Mouse (Mus musculus) liver, embryonic 16.5 days (tissue): Measurements from ENCODE around the gene Ky. TPM values are rescaled to one million over a fixed set of nuclear protein-coding genes. Genes with fewer than 3 reads are reported as not detected.

Experiments
- ATAC-seq: fragments of 200-750 bp; cut with Nextera tagmentation; 2 replicates; pipeline ENCODE4 v1.8.0; 2017; ENCODE audit warnings: low read depth, mild to moderate bottlenecking, moderate number of reproducible peaks, moderate library complexity
- H3K27ac ChIP-seq: fragments of 300-500 bp; sonication (generic); 2 replicates; pipeline ENCODE4 v1.5.1; 2014; ENCODE audit warnings: mild to moderate bottlenecking, low read length
- H3K27me3 ChIP-seq: fragments of 300-500 bp; sonication (generic); 2 replicates; pipeline ENCODE4 v1.6.1; 2014; ENCODE audit warnings: low read depth, low read length, mixed read lengths; ENCODE audit not compliant: control insufficient read depth, insufficient read depth
- H3K36me3 ChIP-seq: fragments of 300-500 bp; sonication (generic); 2 replicates; pipeline ENCODE4 v1.6.1; 2014; ENCODE audit warnings: mild to moderate bottlenecking; ENCODE audit not compliant: control insufficient read depth, insufficient read depth
- H3K4me1 ChIP-seq: fragments of 300-500 bp; sonication (generic); 2 replicates; pipeline ENCODE4 v1.6.1; 2014; ENCODE audit warnings: low read depth, low read length, mixed read lengths; ENCODE audit not compliant: control insufficient read depth
- H3K4me2 ChIP-seq: fragments of 300-500 bp; sonication (generic); 2 replicates; pipeline ENCODE4 v1.6.1; 2014; ENCODE audit warnings: low read depth, low read length, mixed read lengths
- H3K4me3 ChIP-seq: fragments of 300-500 bp; sonication (generic); 2 replicates; pipeline ENCODE4 v1.5.1; 2014; ENCODE audit warnings: low read depth, mild to moderate bottlenecking, low read length
- H3K9ac ChIP-seq: fragments of 300-500 bp; sonication (generic); 2 replicates; pipeline ENCODE4 v1.6.1; 2014; ENCODE audit warnings: low read depth, low read length
- H3K9me3 ChIP-seq: fragments of 300-500 bp; sonication (generic); replicated peaks from 2 replicates; pipeline ENCODE4 v1.6.1; 2016; ENCODE audit warnings: low read length; ENCODE audit not compliant: control insufficient read depth
- WGBS: fragments of 180-500 bp; shearing (Covaris S2); extraction: QIAGEN DNeasy Blood & Tissue Kit; methylation state at CpG from one replicate; pipeline ENCODE4 v1.1.7; 2014; ENCODE audit not compliant: insufficient replicate concordance; 5-methylcytosine and 5-hydroxymethylcytosine counted together
- polyA plus RNA-seq: library from polyadenylated mRNA; unstranded; fragments of >200 nt; fragmentation: Nextera tagmentation; extraction: Ambion mirVana; gene quantifications from 2 replicates; pipeline ENCODE4 v1.2.1, GENCODE M21; 2015

The Ky gene
- polyA plus RNA-seq, 1 experiment from 2014 or later = 0.02 TPM

- H3K4me3 ChIP-seq = no peak overlapping the region
- WGBS = 53% methylated on average over 2 of the region's 2 CpGs
These were observed 38.2 kb downstream of the Ky start for GRCm38 (mm10) chr9:102543761-102544115.

GRCm38 (mm10) chr9:102544116-102544772, 38.7 kb downstream of the Ky start:
- 20% methylated on average over 11 of the region's 11 CpGs for WGBS
- peaks cover 13% of the 10 kb centered on the region for H3K27me3 ChIP-seq

More at GRCm38 (mm10) chr9:102543761-102544115, 38.2 kb downstream of the Ky start:
- H3K4me2 ChIP-seq = no peak overlapping the region
- H3K4me1 ChIP-seq = no peaks in the 10 kb centered on the region
- no peak overlapping the region for H3K27ac ChIP-seq
- H3K27me3 ChIP-seq = peaks cover 13% of the 10 kb centered on the region
- no peak overlapping the region for H3K9ac ChIP-seq
- no peak for ATAC-seq
- H3K9me3 ChIP-seq = no peaks in the 10 kb centered on the region
- H3K36me3 ChIP-seq = no peaks in the 10 kb centered on the region

GRCm38 (mm10) chr9:102544773-102545366, 39.3 kb downstream of the Ky start:
- H3K9ac ChIP-seq = no peak overlapping the region
- no peak overlapping the region for H3K27ac ChIP-seq
- no peaks in the 10 kb centered on the region for H3K9me3 ChIP-seq
- 2% methylated on average over 26 of the region's 26 CpGs for WGBS
- H3K4me2 ChIP-seq = no peak overlapping the region
- no peaks in the 10 kb centered on the region for H3K36me3 ChIP-seq
- H3K4me1 ChIP-seq = no peaks in the 10 kb centered on the region
- ATAC-seq = no peak
- H3K4me3 ChIP-seq = no peak overlapping the region
- H3K27me3 ChIP-seq = peaks cover 13% of the 10 kb centered on the region

More at GRCm38 (mm10) chr9:102544116-102544772, 38.7 kb downstream of the Ky start:
- Histone ChIP-seq H3K9me3 (no peaks in the 10 kb centered on the region), H3K4me1 (no peaks in the 10 kb centered on the region), H3K4me3 (no peak overlapping the region), H3K36me3 (no peaks in the 10 kb centered on the region), H3K4me2 (no peak overlapping the region), H3K9ac (no peak overlapping the region), H3K27ac (no peak overlapping the region)
- no peak for ATAC-seq

- no peak overlapping the region for H3K4me2 ChIP-seq
- H3K27ac ChIP-seq = no peak overlapping the region
- H3K4me1 ChIP-seq = no peaks in the 10 kb centered on the region
- no peak overlapping the region for H3K4me3 ChIP-seq
- no peaks in the 10 kb centered on the region for H3K36me3 ChIP-seq
- H3K9ac ChIP-seq = no peak overlapping the region
- no peak for ATAC-seq
- peaks cover 13% of the 10 kb centered on the region for H3K27me3 ChIP-seq
- WGBS = 22% methylated on average over 22 of the region's 22 CpGs
- H3K9me3 ChIP-seq = no peaks in the 10 kb centered on the region
These were observed 40.1 kb downstream of the Ky start for GRCm38 (mm10) chr9:102545406-102546255.

- Histone ChIP-seq H3K4me2 (no peak overlapping the region), H3K9me3 (no peaks in the 10 kb centered on the region), H3K9ac (no peak overlapping the region), H3K27me3 (peaks cover 13% of the 10 kb centered on the region), H3K4me3 (no peak overlapping the region), H3K36me3 (no peaks in the 10 kb centered on the region), H3K4me1 (no peaks in the 10 kb centered on the region), H3K27ac (no peak overlapping the region)
- 53% methylated on average over 20 of the region's 20 CpGs for WGBS
- ATAC-seq = no peak
These were observed 40.9 kb downstream of the Ky start for GRCm38 (mm10) chr9:102546256-102547027.

GRCm38 (mm10) chr9:102547028-102547354, 41.4 kb downstream of the Ky start:
- Histone ChIP-seq H3K4me2 (no peak overlapping the region), H3K27ac (no peak overlapping the region), H3K4me3 (no peak overlapping the region), H3K27me3 (peaks cover 13% of the 10 kb centered on the region), H3K36me3 (no peaks in the 10 kb centered on the region), H3K9ac (no peak overlapping the region), H3K4me1 (no peaks in the 10 kb centered on the region), H3K9me3 (no peaks in the 10 kb centered on the region)
- no peak for ATAC-seq
- 71% methylated on average over 7 of the region's 7 CpGs for WGBS

- H3K4me2 ChIP-seq = no peak overlapping the region
- H3K36me3 ChIP-seq = no peaks in the 10 kb centered on the region
- peaks cover 13% of the 10 kb centered on the region for H3K27me3 ChIP-seq
- no peak for ATAC-seq
- H3K9ac ChIP-seq = no peak overlapping the region
- no peaks in the 10 kb centered on the region for H3K4me1 ChIP-seq
- H3K4me3 ChIP-seq = no peak overlapping the region
- H3K27ac ChIP-seq = no peak overlapping the region
- WGBS = 38% methylated on average over 8 of the region's 8 CpGs
- H3K9me3 ChIP-seq = no peaks in the 10 kb centered on the region
These were observed 43.7 kb downstream of the Ky start for GRCm38 (mm10) chr9:102549211-102549610.

- 36% methylated on average over 10 of the region's 10 CpGs for whole genome bisulfite sequencing
- Histone ChIP-seq H3K27ac (no peak overlapping the region), H3K9me3 (no peaks in the 10 kb centered on the region), H3K27me3 (0 out of 2 replicates have a peak, but pooled peaks cover 2% of the 10 kb centered on the region), H3K4me2 (no peak overlapping the region), H3K9ac (no peak overlapping the region), H3K4me3 (no peak overlapping the region), H3K36me3 (no peaks in the 10 kb centered on the region), H3K4me1 (no peaks in the 10 kb centered on the region)
- ATAC-seq = no peak
These were observed 46.2 kb downstream of the Ky start for GRCm38 (mm10) chr9:102551771-102552170.
